Mouse (Mus musculus) forebrain, postnatal 0 days (tissue): Measurements from ENCODE around the gene Ern1. TPM values are rescaled to one million over a fixed set of nuclear protein-coding genes. Genes with fewer than 3 reads are reported as not detected.

Experiments used
- ATAC-seq: fragments of 200-750 bp; cut with Nextera tagmentation; 2 replicates; pipeline ENCODE4 v1.8.0; 2017; ENCODE audit warnings: mild to moderate bottlenecking, moderate library complexity
- DNase-seq: peaks from one replicate; pipeline ENCODE4 v3.0.0-alpha.2; 2015
- H3K27ac ChIP-seq: fragments of 300-500 bp; sonication (generic); 2 replicates; pipeline ENCODE4 v1.5.1; 2014; ENCODE audit warnings: low read depth, mild to moderate bottlenecking, antibody characterized with exemption, low read length, moderate library complexity, mixed read lengths
- H3K27me3 ChIP-seq: fragments of 300-500 bp; sonication (generic); 2 replicates; pipeline ENCODE4 v1.6.1; 2014; ENCODE audit warnings: mild to moderate bottlenecking, low read length, mixed read lengths; ENCODE audit not compliant: insufficient read depth
- H3K36me3 ChIP-seq: fragments of 300-500 bp; sonication (generic); 2 replicates; pipeline ENCODE4 v1.6.1; 2014; ENCODE audit warnings: mild to moderate bottlenecking, moderate library complexity; ENCODE audit not compliant: insufficient read depth
- H3K4me1 ChIP-seq: fragments of 300-500 bp; sonication (generic); 2 replicates; pipeline ENCODE4 v1.6.1; 2014; ENCODE audit warnings: antibody characterized with exemption; ENCODE audit not compliant: insufficient read depth
- H3K4me2 ChIP-seq: fragments of 300-500 bp; sonication (generic); 2 replicates; pipeline ENCODE4 v1.6.1; 2014; ENCODE audit warnings: low read depth, mild to moderate bottlenecking, moderate library complexity
- H3K4me3 ChIP-seq: fragments of 300-500 bp; sonication (generic); 2 replicates; pipeline ENCODE4 v1.5.1; 2014; ENCODE audit warnings: low read depth, low read length, mixed read lengths
- H3K9ac ChIP-seq: fragments of 300-500 bp; sonication (generic); 2 replicates; pipeline ENCODE4 v1.6.1; 2014; ENCODE audit warnings: mild to moderate bottlenecking
- H3K9me3 ChIP-seq: fragments of 300-500 bp; sonication (generic); 2 replicates; pipeline ENCODE4 v1.6.1; 2016; ENCODE audit warnings: low read length
- CTCF ChIP-seq: sonication (generic); IDR thresholded peaks from 2 replicates; pipeline ENCODE4 v1.5.1; 2016; ENCODE audit warnings: antibody characterized with exemption, control low read depth, low read depth
- WGBS: fragments of 180-500 bp; shearing (Covaris S2); extraction: QIAGEN DNeasy Blood & Tissue Kit; methylation state at CpG from one replicate; pipeline ENCODE4 v1.1.7; 2014; 5-methylcytosine and 5-hydroxymethylcytosine counted together
- polyA plus RNA-seq: library from polyadenylated mRNA; unstranded; fragments of >200 nt; fragmentation: Nextera tagmentation; extraction: Ambion mirVana; gene quantifications from 2 replicates; pipeline ENCODE4 v1.2.1, GENCODE M21; 2015
- total RNA-seq: library from RNA; depleted of rRNA; stranded (reverse); fragments of >200 nt; gene quantifications from 2 replicates; pipeline ENCODE4 v1.2.3, GENCODE M21; 2014

The Ern1 gene
- total and polyA plus RNA-seq, 2 experiments from 2014 or later: 1.7 to 8.4 TPM

- peak; percentile 82 for ATAC-seq
- TF ChIP-seq CTCF: no peak
- Histone ChIP-seq H3K36me3 (no peaks in the 10 kb centered on the region), H3K27ac (0 out of 2 replicates have a peak overlapping the region, but pooled peaks have one; percentile 57), H3K4me2 (peak overlapping the region; percentile 86), H3K4me3 (peak overlapping the region; percentile 94), H3K9ac (peak overlapping the region; percentile 76), H3K27me3 (no peaks in the 10 kb centered on the region), H3K4me1 (peaks cover 7% of the 10 kb centered on the region; the same call in 1 of the 2 replicates), H3K9me3 (no peaks in the 10 kb centered on the region)
- DNase-seq: no peak
- under 1% methylated on average over 83 of the region's 86 CpGs for WGBS
Measured at GRCm38 (mm10) chr11:106486866-106487732, 553 bp downstream of the Ern1 start.

DNA sequence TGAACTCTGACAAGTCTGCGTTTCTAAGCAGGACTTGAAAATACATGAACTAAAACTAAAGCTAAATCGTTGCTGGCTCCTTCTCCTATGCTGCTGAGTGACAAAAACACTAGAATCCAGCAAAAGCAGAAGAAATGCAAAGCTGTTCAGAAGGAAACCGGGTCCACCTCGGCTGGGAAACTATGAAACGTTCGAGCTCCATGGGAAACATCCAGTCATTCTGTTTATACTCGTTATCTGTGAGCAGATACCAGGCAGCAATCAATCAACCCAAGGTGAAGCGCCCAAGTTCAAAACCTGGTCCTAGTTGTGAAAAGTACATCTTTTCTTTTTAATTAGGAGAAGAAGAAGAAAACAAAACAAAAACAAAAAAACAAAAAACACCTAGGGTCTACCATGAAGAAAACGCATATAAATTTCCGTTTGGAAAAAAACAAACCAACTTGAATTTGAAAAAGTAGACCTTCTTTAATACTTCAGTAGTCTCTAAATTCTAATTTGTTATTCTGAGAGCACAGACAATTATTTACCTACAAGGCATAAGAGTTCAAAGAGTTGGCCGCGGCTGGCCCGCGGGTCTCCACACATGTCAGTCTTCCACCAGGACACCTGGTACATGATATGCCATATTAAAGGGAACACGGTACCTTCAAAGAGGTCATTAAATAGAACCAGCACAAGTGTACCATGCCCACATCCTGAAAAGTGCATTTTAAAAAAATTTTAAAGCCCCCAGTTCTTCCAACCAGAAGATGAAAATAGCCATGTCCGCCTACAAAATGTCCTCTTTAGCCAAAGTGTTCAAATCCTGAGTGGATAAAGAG lies 1.4 kb downstream of the Ern1 start:
- H3K9ac ChIP-seq: peak overlapping the region; percentile 76; the same call in 1 of the 2 replicates
- ATAC-seq: no peak
- WGBS: 44% methylated on average over 16 of the region's 16 CpGs
- no peak overlapping the region for H3K27ac ChIP-seq
- TF ChIP-seq CTCF: no peak
- H3K4me3 ChIP-seq: peak overlapping the region; percentile 94
- H3K9me3 ChIP-seq: no peaks in the 10 kb centered on the region
- H3K36me3 ChIP-seq: no peaks in the 10 kb centered on the region
- peak overlapping the region; percentile 86 for H3K4me2 ChIP-seq
- H3K4me1 ChIP-seq: peaks cover 7% of the 10 kb centered on the region; the same call in 1 of the 2 replicates
- no peak for DNase-seq
- H3K27me3 ChIP-seq: no peaks in the 10 kb centered on the region

GRCm38 (mm10) chr11:106485611-106486010 lies 2.0 kb downstream of the Ern1 start:
- no peak overlapping the region for H3K4me2 ChIP-seq
- DNase-seq (no peak), ATAC-seq (no peak)
- no peaks in the 10 kb centered on the region for H3K36me3 ChIP-seq
- WGBS: 92% methylated on average over 4 of the region's 4 CpGs
- H3K27me3 ChIP-seq: no peaks in the 10 kb centered on the region
- H3K9ac ChIP-seq: no peak overlapping the region
- TF ChIP-seq CTCF: no peak
- no peaks in the 10 kb centered on the region for H3K9me3 ChIP-seq
- peaks cover 7% of the 10 kb centered on the region; the same call in 1 of the 2 replicates for H3K4me1 ChIP-seq
- H3K4me3 ChIP-seq: no peak overlapping the region
- H3K27ac ChIP-seq: no peak overlapping the region

DNA sequence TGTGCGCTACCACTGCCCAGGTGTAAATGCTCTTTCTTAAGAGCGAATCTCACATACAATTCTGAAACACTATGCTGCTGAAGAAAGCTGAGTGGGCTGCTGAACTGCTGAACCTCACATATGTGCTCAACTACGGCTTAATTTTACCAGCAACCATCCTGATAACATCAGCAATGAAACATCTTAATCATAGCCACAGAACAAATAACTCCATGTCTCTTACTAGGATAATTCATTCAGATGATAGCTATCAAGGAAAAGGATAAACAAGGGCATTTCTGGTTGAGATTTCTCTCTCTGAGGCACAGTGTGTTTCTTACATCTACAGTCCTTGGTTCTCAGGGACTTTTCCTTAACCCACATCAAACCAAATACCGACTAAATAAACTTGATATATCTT lies 2.8 kb downstream of the Ern1 start:
- Histone ChIP-seq H3K9me3 (no peaks in the 10 kb centered on the region), H3K27me3 (no peaks in the 10 kb centered on the region), H3K27ac (no peak overlapping the region), H3K36me3 (no peaks in the 10 kb centered on the region), H3K9ac (no peak overlapping the region), H3K4me3 (no peak overlapping the region), H3K4me2 (no peak overlapping the region), H3K4me1 (peaks cover 7% of the 10 kb centered on the region; the same call in 1 of the 2 replicates)
- ATAC-seq (no peak), DNase-seq (no peak)
- 96% methylated on average over 4 of the region's 4 CpGs for WGBS
- no peak for TF ChIP-seq CTCF

DNA sequence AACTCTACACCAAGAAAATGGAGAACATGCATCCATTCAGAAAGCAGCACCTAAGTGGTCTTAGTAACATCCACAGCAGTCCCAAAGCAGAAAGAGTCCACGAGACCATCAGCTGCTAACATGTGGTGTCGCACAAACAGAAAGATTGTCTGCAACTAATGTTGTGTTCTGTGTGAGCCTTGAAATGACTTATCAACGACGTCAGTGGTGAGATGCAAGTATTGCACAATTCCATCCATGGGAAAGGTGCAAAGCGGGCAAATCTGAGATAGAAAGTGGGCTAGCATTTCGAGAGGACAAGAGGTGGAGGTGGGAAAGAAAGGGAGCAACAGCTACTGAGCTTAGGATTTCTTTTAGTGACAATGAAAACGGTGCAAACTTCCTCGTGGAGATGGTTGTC lies 4.8 kb downstream of the Ern1 start:
- Histone ChIP-seq H3K27me3 (no peaks in the 10 kb centered on the region), H3K4me3 (no peak overlapping the region), H3K9ac (no peak overlapping the region), H3K4me2 (no peak overlapping the region), H3K9me3 (no peaks in the 10 kb centered on the region), H3K27ac (no peak overlapping the region), H3K36me3 (no peaks in the 10 kb centered on the region), H3K4me1 (peaks cover 4% of the 10 kb centered on the region; the same call in 1 of the 2 replicates)
- DNase-seq (no peak), ATAC-seq (no peak)
- 90% methylated on average over 8 of the region's 8 CpGs for WGBS
- no peak for TF ChIP-seq CTCF

DNA sequence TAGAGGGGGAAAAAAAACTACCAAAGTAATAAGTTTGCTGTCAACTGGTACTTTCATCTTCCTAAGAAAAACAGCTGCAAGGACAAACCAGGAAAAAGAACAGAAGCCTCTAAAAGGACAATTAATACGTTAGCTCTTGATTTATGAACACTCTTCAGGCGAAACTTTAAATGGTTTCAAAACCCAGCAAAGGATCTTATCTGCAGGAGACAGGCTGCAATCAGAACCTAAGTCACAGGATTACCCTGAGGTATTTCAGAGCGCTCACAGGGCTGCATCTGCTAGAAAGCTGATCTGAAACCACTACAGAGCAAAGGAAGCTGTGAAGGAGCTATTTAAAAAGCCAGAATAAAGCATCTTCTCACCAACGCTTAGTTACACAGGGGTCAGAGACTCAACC lies 6.0 kb downstream of the Ern1 start:
- ATAC-seq (no peak), DNase-seq (no peak)
- WGBS: 85% methylated on average over 4 of the region's 4 CpGs
- no peak for TF ChIP-seq CTCF
- H3K27me3 ChIP-seq: no peaks in the 10 kb centered on the region
- H3K9me3 ChIP-seq: no peaks in the 10 kb centered on the region
- H3K4me1 ChIP-seq: peaks cover 4% of the 10 kb centered on the region; the same call in 1 of the 2 replicates
- no peak overlapping the region for H3K9ac ChIP-seq
- H3K36me3 ChIP-seq: no peaks in the 10 kb centered on the region
- no peak overlapping the region for H3K27ac ChIP-seq
- no peak overlapping the region for H3K4me3 ChIP-seq
- no peak overlapping the region for H3K4me2 ChIP-seq

DNA sequence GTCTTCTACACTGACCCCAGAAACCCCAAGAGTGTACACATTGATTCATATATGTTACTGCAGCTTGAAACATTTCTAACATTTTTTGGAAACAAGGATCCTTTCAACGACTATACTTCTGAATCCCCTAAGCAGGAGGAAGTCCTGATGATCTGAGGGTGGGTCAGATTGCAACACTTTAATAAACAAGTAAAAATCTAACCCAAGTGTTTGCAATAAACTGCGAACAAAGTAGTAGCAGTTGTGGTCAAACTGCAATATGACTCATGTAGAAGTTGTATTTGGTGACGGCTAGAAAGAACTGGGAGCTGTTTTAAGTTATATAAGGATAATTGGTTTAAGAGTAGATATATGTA lies 7.1 kb downstream of the Ern1 start:
- no peak for TF ChIP-seq CTCF
- no peak overlapping the region for H3K9ac ChIP-seq
- H3K9me3 ChIP-seq: no peaks in the 10 kb centered on the region
- H3K4me3 ChIP-seq: no peak overlapping the region
- DNase-seq (no peak), ATAC-seq (no peak)
- H3K36me3 ChIP-seq: no peaks in the 10 kb centered on the region
- H3K27ac ChIP-seq: no peak overlapping the region
- H3K4me2 ChIP-seq: no peak overlapping the region
- no peaks in the 10 kb centered on the region for H3K27me3 ChIP-seq
- 90% methylated on average over 3 of the region's 3 CpGs for WGBS
- H3K4me1 ChIP-seq: no peaks in the 10 kb centered on the region
